Mouse (Mus musculus): ENCODE results near the gene Arxes2. TPM values are rescaled to one million over a fixed set of nuclear protein-coding genes. Genes with fewer than 3 reads are reported as not detected.
"Not testable (repeated sequence)": the region's sequence is repeated elsewhere in the genome, so short reads cannot be mapped to it uniquely, and the experiment has no call there.

Arxes2 gene
- polyA plus RNA-seq (2015; fragmentation: Nextera tagmentation; extraction: Ambion mirVana): 355 and 370 TPM in 2 replicates

DNA sequence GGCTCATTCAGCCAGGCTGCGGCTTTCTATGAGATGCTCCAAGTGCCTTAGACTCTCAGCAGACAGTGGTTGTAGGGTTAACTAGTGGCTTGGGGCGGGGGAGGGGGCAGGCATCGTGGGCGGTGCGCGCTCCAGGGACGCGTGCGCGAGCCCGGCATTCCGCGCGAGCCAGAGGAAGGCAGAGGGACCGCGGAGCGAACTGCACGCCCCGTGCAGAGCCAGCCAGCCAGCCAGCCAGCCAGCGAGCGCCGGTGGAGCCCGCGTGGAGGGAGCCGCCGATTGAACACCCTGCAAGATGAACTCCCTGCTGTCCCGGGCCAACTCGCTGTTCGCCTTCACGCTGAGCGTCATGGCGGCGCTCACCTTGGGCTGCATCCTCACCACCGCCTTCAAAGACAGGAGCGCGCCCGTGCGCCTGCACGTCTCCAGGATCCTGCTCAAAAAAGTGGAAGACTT lies at the start of gene Arxes2:
Gene Arxes2, plus strand, starts transcription at position 161 of the 456 bp plus-strand sequence.
- Histone ChIP-seq H3K27ac (ENCODE audit: low read length) (peak within 1 kb of the TSS; percentile 55; the same call in 1 of the 2 replicates), H3K4me3 (ENCODE audit: low read depth, low read length) (peak within 1 kb of the TSS; percentile 41), H3K4me2 (ENCODE audit: low read length) (peak within 1 kb of the TSS; percentile 51)
- H3K9me3 ChIP-seq (replicated peaks; ENCODE audit: control insufficient read depth, low read length, poor library complexity, severe bottlenecking); H3K4me1 ChIP-seq (ENCODE audit: control insufficient read depth, insufficient read depth, low read length); H3K36me3 ChIP-seq (ENCODE audit: control insufficient read depth, insufficient read depth, low read length); H3K9ac ChIP-seq (ENCODE audit: low read depth, low read length); H3K27me3 ChIP-seq (ENCODE audit: control insufficient read depth, insufficient read depth, low read depth, low read length): not testable (repeated sequence)
- ATAC-seq: peak; percentile 94
- WGBS: no CpG with 5 or more reads among the region's 39 CpGs

DNA sequence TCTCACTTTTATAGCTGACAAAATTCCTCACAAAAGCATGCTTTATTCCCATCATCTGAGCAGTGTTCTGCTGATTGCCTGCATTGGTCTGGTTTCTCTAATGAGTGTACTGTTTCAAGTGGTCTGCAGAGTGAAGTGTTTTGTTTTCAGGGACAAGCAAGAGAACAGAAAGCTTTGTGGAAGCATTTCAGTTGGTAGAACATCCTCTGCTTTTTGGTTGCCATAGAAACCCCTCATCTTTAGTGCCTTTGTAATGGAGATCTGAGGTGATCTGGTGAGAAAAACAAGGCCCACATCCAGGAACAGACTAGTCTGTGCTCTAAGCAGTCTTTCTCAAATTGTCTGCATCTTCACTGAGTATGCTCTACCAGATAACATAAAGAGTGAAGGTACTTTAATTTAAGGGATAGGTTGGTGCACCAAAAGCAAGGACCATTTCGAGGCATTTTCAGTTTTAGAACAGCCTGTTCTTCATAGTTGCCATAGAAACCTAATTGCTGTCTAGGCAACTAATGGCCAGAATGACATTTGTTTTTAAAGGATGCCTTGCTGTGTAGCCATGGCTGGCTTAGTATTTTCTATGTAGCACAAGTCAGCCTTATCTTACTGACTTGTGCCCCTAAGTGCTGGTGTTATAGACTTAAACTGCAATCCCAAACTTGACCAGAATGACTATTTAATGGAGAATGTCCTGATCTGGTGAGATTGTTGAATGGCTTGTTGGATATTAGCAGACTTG lies 44.8 kb upstream of the Arxes2 start:
- no peaks in the 10 kb centered on the region for H3K27me3 ChIP-seq (ENCODE audit: control insufficient read depth, insufficient read depth, low read depth, low read length)
- H3K36me3 ChIP-seq (ENCODE audit: control insufficient read depth, insufficient read depth, low read length): no peaks in the 10 kb centered on the region
- no peak overlapping the region for H3K4me3 ChIP-seq (ENCODE audit: low read depth, low read length)
- WGBS: 28% methylated on average over 1 of the region's 1 CpGs
- peak overlapping the region; percentile 80 for H3K27ac ChIP-seq (ENCODE audit: low read length)
- H3K4me2 ChIP-seq (ENCODE audit: low read length): no peak overlapping the region
- H3K9me3 ChIP-seq (replicated peaks; ENCODE audit: control insufficient read depth, low read length, poor library complexity, severe bottlenecking): no peaks in the 10 kb centered on the region
- peak; percentile 80 for ATAC-seq
- H3K4me1 ChIP-seq (ENCODE audit: control insufficient read depth, insufficient read depth, low read length): peaks cover 3% of the 10 kb centered on the region; the same call in 1 of the 2 replicates
- no peak overlapping the region for H3K9ac ChIP-seq (ENCODE audit: low read depth, low read length)

DNA sequence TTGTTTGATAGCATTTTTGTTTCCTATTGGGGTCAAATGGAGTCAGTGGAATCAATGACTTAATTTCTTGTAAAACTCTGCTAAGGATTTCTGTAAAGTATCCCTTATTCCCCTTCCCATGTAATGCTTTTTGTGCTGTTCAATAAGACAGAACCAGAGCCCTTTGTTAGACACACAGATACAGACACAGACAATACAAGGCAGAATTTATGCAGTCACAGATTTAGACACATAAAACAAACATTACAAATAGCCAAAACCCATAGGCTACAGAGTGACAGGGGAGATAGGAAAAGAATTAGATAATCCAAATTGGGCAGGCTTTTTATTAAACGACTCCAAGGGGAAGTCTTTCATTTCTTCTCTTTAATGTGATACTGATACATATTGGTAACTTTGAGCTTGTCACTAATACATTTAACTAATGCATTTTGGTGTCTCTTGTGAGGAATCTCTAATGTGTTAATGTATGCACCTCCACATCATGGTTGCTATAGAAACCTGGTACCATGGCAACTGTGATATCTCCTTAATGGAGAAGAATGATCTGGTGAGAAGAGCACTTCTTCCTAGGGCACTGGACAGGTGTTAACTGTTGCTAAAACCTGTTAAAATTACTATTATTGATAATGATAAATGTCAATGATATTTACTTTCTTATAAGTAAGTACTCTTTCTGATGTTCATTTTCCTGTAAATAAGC lies 36.5 kb upstream of the Arxes2 start:
- H3K4me2 ChIP-seq (ENCODE audit: low read length): no peak overlapping the region
- no peaks in the 10 kb centered on the region for H3K9me3 ChIP-seq (replicated peaks; ENCODE audit: control insufficient read depth, low read length, poor library complexity, severe bottlenecking)
- no peak overlapping the region for H3K9ac ChIP-seq (ENCODE audit: low read depth, low read length)
- ATAC-seq: peak; percentile 93
- WGBS: 44% methylated on average over 1 of the region's 1 CpGs
- H3K27ac ChIP-seq (ENCODE audit: low read length): peak overlapping the region; percentile 81
- H3K4me1 ChIP-seq (ENCODE audit: control insufficient read depth, insufficient read depth, low read length): peaks cover 7% of the 10 kb centered on the region
- H3K36me3 ChIP-seq (ENCODE audit: control insufficient read depth, insufficient read depth, low read length): no peaks in the 10 kb centered on the region
- H3K27me3 ChIP-seq (ENCODE audit: control insufficient read depth, insufficient read depth, low read depth, low read length): no peaks in the 10 kb centered on the region
- H3K4me3 ChIP-seq (ENCODE audit: low read depth, low read length): no peak overlapping the region

DNA sequence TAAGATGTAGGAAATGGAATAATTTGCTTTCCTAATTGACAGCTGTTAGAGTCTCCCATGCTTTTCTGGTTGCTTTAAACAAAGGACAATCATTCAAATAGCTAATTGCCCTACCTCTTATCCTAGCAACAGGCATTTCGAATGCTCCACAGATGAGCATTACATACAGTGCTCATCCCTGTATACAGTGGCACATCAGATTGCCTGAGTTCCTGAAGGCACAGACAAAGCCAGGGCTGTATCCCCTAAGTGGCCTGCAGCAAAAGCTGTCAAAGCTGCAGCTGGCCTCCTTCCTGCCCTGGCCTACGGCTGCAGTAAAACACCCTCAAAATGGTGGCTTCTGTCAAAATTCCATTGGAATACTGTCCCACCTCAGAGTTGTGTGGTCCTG lies 35.9 kb upstream of the Arxes2 start:
- Histone ChIP-seq H3K27ac (ENCODE audit: low read length) (peak overlapping the region; percentile 81), H3K36me3 (ENCODE audit: control insufficient read depth, insufficient read depth, low read length) (no peaks in the 10 kb centered on the region), H3K27me3 (ENCODE audit: control insufficient read depth, insufficient read depth, low read depth, low read length) (no peaks in the 10 kb centered on the region), H3K9ac (ENCODE audit: low read depth, low read length) (no peak overlapping the region), H3K4me1 (ENCODE audit: control insufficient read depth, insufficient read depth, low read length) (peaks cover 7% of the 10 kb centered on the region), H3K4me3 (ENCODE audit: low read depth, low read length) (no peak overlapping the region), H3K9me3 (replicated peaks; ENCODE audit: control insufficient read depth, low read length, poor library complexity, severe bottlenecking) (no peaks in the 10 kb centered on the region), H3K4me2 (ENCODE audit: low read length) (no peak overlapping the region)
- 40% methylated on average over 2 of the region's 2 CpGs for WGBS
- ATAC-seq: peak; percentile 89

DNA sequence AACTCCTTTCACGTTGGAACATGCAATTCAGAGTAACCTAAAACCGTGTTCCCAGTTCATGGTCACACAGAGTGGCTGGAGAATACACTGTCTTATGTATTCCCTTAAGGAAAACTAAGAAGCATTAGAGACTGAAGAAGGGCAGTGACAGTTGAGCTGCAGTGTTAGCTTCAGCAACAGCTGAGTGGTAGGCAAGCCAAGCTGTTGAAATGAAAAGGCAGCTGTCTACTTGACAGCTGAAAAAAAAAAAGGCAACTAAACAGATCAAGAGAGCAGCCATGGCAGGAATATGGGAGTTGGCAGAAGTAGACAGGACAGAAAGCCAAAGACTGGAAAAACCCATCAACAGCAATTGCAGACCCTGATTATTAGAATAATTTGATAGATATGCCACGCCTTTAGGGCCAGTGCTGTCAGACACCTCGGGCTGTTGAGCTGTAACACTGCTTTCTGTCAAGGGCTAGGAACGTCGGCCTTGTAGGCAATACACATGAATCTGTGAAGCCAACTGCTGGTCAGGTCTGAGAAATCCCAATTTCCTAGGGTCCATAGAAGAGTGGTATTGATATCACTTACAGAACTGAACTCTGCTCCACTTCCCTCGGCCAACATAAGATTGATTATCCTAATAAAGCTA lies 34.9 kb upstream of the Arxes2 start:
- no peak for ATAC-seq
- Histone ChIP-seq H3K27ac (ENCODE audit: low read length) (peak overlapping the region; percentile 81), H3K4me3 (ENCODE audit: low read depth, low read length) (no peak overlapping the region), H3K36me3 (ENCODE audit: control insufficient read depth, insufficient read depth, low read length) (no peaks in the 10 kb centered on the region), H3K9ac (ENCODE audit: low read depth, low read length) (no peak overlapping the region), H3K9me3 (replicated peaks; ENCODE audit: control insufficient read depth, low read length, poor library complexity, severe bottlenecking) (no peaks in the 10 kb centered on the region), H3K27me3 (ENCODE audit: control insufficient read depth, insufficient read depth, low read depth, low read length) (no peaks in the 10 kb centered on the region), H3K4me2 (ENCODE audit: low read length) (no peak overlapping the region), H3K4me1 (ENCODE audit: control insufficient read depth, insufficient read depth, low read length) (peaks cover 10% of the 10 kb centered on the region)
- 84% methylated on average over 7 of the region's 7 CpGs for WGBS

DNA sequence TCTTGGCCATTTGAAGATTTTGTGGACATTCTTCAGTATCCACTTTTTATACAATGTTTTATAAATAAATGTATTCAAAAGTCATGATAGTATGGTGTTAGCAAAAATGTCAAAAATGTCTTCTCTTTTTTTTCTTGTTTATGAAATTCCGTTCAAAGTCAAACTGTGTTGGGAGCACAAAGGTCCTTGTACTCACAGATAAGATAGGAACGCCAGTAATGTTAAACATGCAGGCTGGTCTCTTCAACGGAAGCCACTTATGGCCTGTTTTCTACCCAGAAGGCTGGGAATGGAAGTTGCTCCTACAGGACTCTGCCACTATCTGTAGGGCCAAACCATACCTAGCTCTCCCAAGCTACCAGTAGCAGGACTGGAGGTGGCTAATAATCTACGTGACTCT lies 34.1 kb upstream of the Arxes2 start:
- H3K9ac ChIP-seq (ENCODE audit: low read depth, low read length): no peak overlapping the region
- no peak overlapping the region for H3K4me3 ChIP-seq (ENCODE audit: low read depth, low read length)
- no peaks in the 10 kb centered on the region for H3K9me3 ChIP-seq (replicated peaks; ENCODE audit: control insufficient read depth, low read length, poor library complexity, severe bottlenecking)
- no peak overlapping the region for H3K4me2 ChIP-seq (ENCODE audit: low read length)
- ATAC-seq: no peak
- H3K4me1 ChIP-seq (ENCODE audit: control insufficient read depth, insufficient read depth, low read length): peaks cover 10% of the 10 kb centered on the region
- no peak overlapping the region for H3K27ac ChIP-seq (ENCODE audit: low read length)
- H3K36me3 ChIP-seq (ENCODE audit: control insufficient read depth, insufficient read depth, low read length): no peaks in the 10 kb centered on the region
- WGBS: 81% methylated on average over 4 of the region's 4 CpGs
- H3K27me3 ChIP-seq (ENCODE audit: control insufficient read depth, insufficient read depth, low read depth, low read length): no peaks in the 10 kb centered on the region

DNA sequence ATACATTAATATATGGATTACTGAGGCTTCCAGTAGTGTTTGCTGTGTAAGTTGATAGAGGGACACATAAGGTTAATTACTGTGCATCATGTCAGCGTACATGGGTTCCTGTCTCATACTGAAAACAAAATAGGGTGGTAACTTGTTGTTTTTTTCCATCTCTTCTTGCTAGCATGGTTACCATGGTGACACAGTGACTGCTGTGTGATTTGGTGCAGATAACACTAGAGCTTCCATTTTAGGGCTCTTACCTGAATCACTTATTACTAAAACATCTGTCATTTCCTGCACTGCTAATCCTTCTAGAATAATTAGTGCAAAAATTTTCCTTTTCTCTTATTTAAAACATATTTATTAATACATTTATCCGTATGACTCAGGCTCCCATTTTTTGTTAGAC lies 31.3 kb upstream of the Arxes2 start:
- Histone ChIP-seq H3K36me3 (ENCODE audit: control insufficient read depth, insufficient read depth, low read length) (no peaks in the 10 kb centered on the region), H3K27me3 (ENCODE audit: control insufficient read depth, insufficient read depth, low read depth, low read length) (no peaks in the 10 kb centered on the region), H3K4me1 (ENCODE audit: control insufficient read depth, insufficient read depth, low read length) (peaks cover 10% of the 10 kb centered on the region), H3K27ac (ENCODE audit: low read length) (peak overlapping the region; percentile 75), H3K9ac (ENCODE audit: low read depth, low read length) (no peak overlapping the region), H3K9me3 (replicated peaks; ENCODE audit: control insufficient read depth, low read length, poor library complexity, severe bottlenecking) (no peaks in the 10 kb centered on the region), H3K4me3 (ENCODE audit: low read depth, low read length) (no peak overlapping the region), H3K4me2 (ENCODE audit: low read length) (no peak overlapping the region)
- 48% methylated on average over 2 of the region's 2 CpGs for WGBS
- peak; percentile 64 for ATAC-seq

DNA sequence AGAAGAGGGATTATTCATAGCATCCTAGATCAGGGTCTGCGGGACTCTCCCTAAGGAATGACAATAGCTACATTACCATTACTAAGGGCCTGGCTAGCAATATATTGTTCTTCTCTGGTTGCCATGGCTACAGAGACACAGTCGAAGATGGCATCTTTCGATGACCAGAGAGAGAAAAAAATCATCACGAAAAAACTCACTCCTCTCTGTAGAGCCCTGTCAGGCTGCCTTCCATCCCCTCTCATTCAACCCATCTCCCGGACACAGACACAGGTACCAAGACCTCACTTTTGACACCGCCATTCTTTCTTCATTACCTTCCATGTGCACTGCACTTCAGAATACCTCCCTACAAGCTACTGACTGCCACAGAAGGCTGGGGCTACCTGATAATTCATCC lies 30.5 kb upstream of the Arxes2 start:
- Histone ChIP-seq H3K4me1 (ENCODE audit: control insufficient read depth, insufficient read depth, low read length) (peaks cover 5% of the 10 kb centered on the region), H3K27me3 (ENCODE audit: control insufficient read depth, insufficient read depth, low read depth, low read length) (no peaks in the 10 kb centered on the region), H3K36me3 (ENCODE audit: control insufficient read depth, insufficient read depth, low read length) (no peaks in the 10 kb centered on the region), H3K4me2 (ENCODE audit: low read length) (peak overlapping the region; percentile 21; the same call in 1 of the 2 replicates), H3K9ac (ENCODE audit: low read depth, low read length) (no peak overlapping the region), H3K4me3 (ENCODE audit: low read depth, low read length) (no peak overlapping the region), H3K27ac (ENCODE audit: low read length) (peak overlapping the region; percentile 75), H3K9me3 (replicated peaks; ENCODE audit: control insufficient read depth, low read length, poor library complexity, severe bottlenecking) (no peaks in the 10 kb centered on the region)
- 24% methylated on average over 6 of the region's 6 CpGs for WGBS
- peak; percentile 73 for ATAC-seq

DNA sequence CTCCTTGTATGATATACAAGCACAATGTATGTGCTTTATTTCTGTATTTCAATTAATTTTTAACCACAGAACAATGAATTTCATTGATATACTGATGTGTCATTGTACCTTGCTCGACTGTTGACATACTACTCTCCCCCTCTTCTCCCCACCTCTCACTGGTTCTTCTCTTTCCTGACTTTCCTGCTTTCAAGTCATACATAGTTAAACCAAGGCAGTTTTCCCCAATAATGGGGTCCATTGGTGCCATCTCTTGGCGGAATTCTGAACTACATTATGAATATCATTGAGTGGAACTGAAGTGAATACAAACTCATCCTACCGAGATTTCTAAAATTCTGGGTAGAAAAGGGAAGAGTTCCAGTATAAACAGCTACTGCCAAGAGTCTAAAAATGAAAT lies 30.0 kb upstream of the Arxes2 start:
- WGBS: 17% methylated on average over 3 of the region's 3 CpGs
- H3K9me3 ChIP-seq (replicated peaks; ENCODE audit: control insufficient read depth, low read length, poor library complexity, severe bottlenecking): no peaks in the 10 kb centered on the region
- H3K4me3 ChIP-seq (ENCODE audit: low read depth, low read length): no peak overlapping the region
- H3K9ac ChIP-seq (ENCODE audit: low read depth, low read length): no peak overlapping the region
- no peaks in the 10 kb centered on the region for H3K27me3 ChIP-seq (ENCODE audit: control insufficient read depth, insufficient read depth, low read depth, low read length)
- no peak overlapping the region for H3K4me2 ChIP-seq (ENCODE audit: low read length)
- peaks cover 3% of the 10 kb centered on the region for H3K4me1 ChIP-seq (ENCODE audit: control insufficient read depth, insufficient read depth, low read length)
- H3K36me3 ChIP-seq (ENCODE audit: control insufficient read depth, insufficient read depth, low read length): no peaks in the 10 kb centered on the region
- H3K27ac ChIP-seq (ENCODE audit: low read length): no peak overlapping the region
- peak; percentile 82 for ATAC-seq
